Mouse (Mus musculus) layer of hippocampus, postnatal 10 days (tissue): Measurements from ENCODE around the gene Dnah2. TPM values are rescaled to one million over a fixed set of nuclear protein-coding genes. Genes with fewer than 3 reads are reported as not detected.
A peak's percentile ranks its signal among the peaks of the same experiment; 100 is the strongest.

ENCODE experiments used
- DNase-seq, 2 experiments: peaks; one replicate each; pipeline ENCODE4 v3.0.0; 2021; ENCODE audit warnings: low spot score in 2 of 2
- total RNA-seq, 2 experiments: library from RNA; stranded (reverse); gene quantifications; 2 replicates each; pipeline ENCODE4 v1.2.3; 2021

The Dnah2 gene
- total RNA-seq, 2 experiments from 2014 or later: 8.0 to 8.6 TPM

GRCm38 (mm10) chr11:69420554-69421000 is 128.3 kb downstream of the Dnah2 start:
- DNase-seq: no peak

- peak in 1 of 2 experiments; percentile 40 for DNase-seq
Measured at GRCm38 (mm10) chr11:69419813-69420553, 128.9 kb downstream of the Dnah2 start.

DNA sequence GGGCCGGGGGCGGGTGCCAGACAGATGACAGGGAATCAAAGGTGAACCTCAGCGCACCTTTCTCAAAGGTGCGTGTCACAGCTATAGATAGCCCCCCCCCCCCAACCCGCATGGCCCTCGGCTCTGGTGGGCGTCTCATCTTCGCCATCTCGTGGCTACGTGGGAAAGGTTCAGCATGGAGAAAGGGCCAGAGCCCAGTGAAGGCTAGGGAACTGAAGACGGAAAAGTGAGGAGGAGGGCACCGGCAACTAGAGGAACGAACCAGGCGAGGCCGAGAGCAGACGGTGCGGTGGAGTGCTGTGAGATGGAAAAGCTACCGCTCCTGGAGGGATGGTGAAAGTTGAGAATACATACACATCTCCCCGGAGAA is 129.5 kb downstream of the Dnah2 start:
- DNase-seq: peak in 1 of 2 experiments; percentile 63

DNA sequence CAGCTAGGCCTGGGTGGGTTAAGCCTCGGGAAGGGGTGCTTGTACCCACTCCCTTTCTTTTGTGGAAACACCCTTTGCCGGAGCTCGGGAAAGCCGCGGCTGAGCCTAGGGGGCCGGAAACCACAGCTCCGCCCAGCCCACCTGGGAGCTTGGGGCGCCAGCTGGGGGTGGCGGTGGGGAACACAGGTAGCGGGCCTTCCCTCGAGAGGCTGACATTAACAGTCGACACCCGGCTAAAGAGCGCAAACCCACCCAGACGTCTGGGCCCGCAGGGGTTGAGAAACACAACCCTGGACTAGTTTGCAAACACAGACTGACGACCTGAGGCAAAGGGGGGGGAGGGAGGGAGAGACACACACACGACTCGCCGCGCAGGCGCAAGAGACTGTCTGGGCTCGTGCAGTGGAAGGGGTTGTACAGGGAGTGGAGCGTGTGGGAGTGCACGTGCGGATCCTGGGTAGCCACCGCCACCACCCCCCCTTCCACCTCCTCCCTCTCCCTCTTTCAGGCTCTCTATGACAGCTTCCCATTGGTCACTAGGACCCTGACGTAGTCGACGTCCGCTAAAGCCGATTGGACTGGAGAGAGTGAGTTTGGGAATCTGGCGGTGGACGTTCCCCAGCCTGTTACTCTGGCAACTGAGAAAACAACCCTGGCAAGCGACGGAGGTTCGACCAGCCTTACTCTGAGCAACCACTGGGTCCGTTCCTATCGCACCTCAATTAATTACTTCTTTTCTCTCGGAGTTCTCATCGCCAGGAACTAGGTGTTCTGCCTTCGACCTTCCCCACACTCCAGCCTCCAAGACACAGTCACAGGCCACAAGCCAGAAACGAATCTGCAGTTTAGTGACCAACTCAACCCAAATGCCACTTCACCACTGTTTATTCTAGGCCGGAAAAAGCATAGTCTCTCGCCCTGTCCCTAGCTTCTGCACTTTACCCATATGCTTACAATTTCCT is 130.1 kb downstream of the Dnah2 start:
- DNase-seq: peak; percentile 80 to 88

DNA sequence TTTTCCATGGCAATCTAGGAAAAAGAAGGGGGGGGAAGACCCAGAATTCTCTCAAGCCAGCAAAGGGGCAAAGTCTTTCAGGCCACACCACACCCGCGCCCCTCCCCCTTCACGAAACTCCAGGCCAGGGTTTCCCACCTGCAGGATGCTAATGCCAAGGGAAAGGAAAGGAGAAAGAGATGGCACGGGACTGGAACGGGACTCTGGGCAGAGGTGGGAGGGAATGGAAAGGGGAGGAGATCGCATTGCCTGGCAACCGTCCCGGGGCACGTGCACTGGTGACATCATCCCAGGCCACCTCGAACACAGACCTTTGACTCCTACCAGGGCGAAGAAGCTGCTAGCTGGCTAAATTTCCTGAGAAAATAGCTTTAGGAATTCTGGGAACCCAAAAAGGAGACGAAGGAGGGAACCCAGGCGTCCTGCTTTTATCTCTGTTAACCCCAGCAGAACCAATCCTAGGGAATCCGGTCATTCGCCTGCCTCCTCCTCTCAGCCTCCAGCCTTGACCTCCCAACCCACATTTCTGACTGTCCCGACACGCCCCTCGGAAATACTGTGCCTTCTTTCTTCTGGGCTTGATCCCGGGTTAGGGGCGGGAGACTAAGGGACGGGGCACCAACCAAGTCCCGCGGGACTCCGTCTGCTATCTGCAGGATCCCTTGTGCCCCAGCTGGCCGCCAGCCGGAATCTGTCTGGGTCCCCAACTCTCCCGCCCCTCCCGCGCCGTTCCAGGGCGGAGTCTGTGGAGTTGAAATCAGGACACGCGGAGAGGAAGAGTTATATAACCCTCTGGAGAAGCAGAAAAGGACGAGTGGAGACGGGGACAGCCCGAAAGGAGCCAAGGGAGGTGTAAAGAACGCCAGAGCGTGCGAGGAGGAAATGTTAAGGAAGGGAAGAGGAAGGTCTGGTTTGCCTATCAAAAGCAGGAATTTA is 131.2 kb downstream of the Dnah2 start:
- DNase-seq: peak; percentile 96 to 97

GRCm38 (mm10) chr11:69416921-69417448 is 131.9 kb downstream of the Dnah2 start:
- DNase-seq: no peak

- DNase-seq: no peak
Measured at GRCm38 (mm10) chr11:69416509-69416908, 132.4 kb downstream of the Dnah2 start.

- DNase-seq: peak; percentile 70 to 74
Measured at GRCm38 (mm10) chr11:69415668-69416451, 133.1 kb downstream of the Dnah2 start.

DNA sequence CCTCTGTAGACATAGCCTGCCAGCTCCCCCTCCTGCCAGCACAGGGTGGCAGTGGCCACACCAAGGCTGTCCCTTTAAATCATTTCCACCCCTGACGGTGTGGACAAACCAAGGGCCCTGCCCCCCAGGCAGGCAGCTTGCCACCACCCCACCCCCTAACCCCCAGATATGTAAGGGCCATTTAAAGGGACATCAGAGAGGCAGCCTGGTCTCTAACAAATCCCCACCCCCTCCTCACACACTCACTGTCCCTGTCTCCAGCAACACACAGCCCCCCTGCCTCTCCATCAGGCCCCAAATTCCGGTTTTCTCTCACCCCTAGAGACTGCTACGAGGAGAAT is 133.6 kb downstream of the Dnah2 start:
- peak in 1 of 2 experiments; percentile 69 for DNase-seq

DNA sequence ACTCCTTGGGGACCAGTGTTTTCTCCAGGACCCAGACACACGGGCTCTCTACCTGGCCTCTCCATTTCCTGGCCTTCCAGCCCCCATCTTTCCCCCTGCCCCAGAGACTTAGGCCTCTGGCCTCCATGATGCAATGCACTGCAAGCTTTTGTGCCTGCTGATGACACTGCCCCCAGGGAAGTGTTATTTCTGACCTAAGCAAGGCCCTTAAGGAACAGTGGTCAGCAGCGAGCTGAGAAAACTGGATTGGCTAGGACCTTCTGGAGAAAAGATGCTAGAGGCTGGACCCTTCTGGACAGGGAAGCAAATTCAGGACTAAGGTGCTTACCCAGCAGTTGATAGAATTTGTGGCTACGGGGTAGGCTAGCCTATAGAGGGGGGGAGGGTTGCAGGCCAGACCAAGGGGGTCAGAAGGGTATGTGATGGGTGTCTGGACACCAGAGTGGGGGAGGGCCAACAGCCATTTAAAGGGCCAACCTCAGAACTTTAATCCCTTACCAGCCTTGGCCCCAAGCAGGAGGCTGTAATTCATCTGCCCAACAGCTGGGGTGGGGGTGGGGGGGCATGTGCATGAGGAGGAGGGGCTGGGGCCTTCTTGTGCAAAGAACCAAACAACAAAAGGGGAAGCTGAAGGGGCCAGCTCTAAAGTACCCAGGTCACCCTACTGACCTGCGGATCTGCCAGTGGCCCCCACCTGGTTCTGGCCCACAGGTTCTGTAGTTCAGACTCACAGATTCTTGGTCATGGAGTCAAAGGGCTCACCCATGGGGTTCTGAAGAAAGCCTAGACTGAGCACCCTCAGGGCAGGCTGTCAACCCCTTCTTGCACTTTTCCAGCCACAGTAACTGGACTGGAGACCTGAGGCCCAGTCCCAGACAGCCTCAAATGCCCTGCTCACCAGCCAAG is 134.2 kb downstream of the Dnah2 start:
- no peak for DNase-seq

DNA sequence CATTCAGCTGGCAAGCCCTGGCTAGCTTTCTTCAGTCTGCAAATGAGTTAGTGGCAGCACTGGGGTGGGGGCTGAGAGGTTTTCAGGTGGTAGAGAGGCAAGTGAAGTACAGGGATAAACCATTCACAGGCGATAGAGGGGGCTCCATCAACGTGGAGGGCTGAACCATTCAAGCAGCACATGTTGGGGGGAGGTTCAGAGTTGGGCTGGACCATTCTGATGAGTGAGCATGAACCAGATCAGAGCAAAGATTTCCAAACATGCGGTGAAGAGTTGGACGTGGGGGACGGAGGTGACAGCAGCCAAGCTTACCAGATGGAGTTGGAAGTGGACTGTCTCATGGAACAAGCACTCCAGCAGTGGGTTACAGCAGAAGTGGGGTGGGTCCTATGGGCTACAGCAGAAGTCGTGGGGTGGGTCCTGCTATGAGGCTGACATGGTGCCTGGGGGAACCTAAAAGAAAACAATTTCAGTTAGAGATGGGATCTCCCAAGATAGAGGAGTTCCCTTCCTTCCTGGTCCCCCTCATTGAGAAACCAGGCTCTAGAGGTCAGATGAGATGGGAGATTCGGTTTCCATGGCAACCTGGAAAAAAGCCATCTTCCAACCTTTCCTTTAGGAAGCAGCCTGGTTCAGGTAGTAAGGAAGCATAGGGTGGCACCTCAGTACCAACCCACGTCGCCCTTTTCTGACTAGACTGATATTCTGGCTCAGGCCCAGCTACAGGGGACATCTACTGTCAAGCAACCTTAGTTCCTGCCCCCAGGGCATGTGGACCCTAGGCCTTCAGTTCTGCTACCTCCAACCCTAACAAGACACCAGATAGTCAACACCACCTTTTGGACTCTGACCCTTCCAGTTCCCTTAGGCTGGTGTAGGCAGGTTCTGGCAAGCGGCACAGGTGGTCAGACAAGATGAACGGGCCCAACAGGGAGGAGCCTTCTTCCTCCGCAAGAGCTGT is 135.4 kb downstream of the Dnah2 start, which contains the start of gene Kdm6b:
Gene Kdm6b (minus strand): TSS at position 455 of the 961 bp plus-strand sequence.
- DNase-seq: peak in 1 of 2 experiments; percentile 67

DNA sequence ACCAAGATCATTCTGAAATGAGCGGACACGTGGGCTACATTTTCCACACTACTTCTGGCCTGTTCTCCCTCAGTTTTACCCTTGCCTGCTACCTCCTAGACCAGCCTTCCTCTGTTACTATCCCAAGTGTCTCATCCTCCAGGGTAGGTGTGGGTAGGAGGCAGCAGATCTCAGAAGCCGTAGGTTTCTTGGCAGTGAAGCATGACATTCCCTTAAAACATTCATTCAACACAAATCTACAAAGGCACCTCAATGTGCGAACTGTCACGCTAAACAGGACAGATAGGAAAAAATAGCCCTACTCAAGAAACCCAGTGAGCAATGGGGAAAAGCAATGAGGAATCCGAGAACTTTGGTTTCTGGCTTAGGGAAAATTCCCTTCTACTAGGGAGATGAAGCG is 136.4 kb downstream of the Dnah2 start:
- no peak for DNase-seq

DNA sequence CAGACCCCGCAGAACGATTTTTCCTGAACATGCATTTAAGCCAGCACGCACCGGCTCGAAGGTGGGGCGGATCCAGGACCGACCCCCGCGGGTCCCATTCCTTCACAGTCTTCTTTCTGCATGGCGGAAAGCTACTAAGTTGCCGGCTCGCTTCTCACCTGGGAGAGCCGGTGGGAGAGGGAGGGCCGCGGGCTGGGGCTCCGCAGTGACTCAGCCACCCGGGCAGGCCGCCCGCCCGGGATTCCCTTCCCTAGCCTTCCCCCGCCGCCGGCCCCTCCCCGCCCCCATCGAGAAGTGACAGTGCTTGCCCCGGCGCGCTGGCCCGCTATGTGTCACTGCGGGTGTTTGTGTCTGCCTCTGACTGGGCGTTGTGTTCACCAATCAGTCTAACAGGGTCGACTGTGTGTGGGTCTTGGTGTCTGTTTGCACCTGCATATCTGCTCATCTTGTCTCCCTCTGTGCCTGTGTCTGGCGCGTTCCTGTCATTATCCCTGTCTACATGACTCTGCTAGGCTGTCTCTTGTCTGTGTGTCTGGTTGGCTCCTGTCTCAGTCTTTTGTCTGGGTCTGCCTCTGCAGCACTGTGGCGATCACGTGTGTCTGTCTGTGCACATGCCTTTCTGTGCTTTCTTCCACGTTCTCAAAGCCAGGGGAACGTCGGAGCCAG is 137.2 kb downstream of the Dnah2 start:
- peak in 1 of 2 experiments; percentile 71 for DNase-seq

- DNase-seq: peak; percentile 97
Measured at GRCm38 (mm10) chr11:69411073-69411535, 137.8 kb downstream of the Dnah2 start.

DNA sequence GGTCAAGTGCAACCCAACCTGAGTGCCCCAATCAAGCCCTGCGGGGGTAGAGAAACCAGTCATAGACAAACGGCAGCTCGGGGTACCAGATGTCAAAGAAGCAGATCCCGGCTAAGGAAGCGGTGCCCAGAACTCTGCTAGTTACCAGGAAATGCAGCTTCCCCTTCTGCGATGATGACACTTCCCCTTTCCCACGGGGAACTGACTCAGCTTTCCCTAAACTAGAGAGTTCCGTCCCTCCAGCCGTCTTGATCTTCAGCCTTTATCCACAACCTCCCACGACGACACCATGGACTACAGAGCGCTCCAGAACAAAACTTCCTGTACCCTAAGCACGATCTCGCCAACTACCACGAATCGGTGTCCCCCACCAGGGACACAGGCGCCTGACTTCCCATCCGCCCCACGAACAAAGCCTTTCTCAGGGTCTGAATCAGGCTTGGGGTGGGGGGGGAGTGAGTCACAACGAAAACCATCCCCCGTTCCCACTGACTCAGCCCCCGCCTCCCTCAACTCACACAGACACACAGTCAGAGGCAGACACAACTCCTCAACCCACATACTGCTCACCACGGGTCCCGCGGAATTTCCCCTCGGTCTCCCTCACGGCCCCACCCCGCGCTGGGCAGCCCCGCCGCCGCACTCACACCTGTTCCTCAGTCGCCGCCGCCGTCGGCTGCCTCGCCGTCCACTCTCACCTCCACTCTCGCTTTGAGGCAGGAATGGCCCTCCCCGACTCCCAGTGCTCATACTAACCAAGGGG is 138.4 kb downstream of the Dnah2 start:
- DNase-seq: peak; percentile 63 to 67

DNA sequence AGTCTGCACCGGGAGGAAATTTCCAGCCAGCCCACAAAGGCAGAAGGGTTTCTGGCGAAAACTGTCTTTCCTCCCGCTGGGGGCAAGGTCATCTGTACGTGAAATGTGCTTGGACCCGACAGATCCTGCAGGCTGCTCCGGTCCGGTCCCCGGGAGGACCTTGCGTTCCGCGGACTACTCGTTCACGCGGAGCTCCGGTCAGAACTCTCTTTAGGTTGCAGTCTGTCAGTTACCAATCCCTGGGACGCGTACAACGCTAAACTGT is 138.9 kb downstream of the Dnah2 start:
- no peak for DNase-seq
